Mouse (Mus musculus): ENCODE measurements around the gene Usp2. TPM values are rescaled to one million over a fixed set of nuclear protein-coding genes. Genes with fewer than 3 reads are reported as not detected.
A peak's percentile ranks its signal among the peaks of the same experiment; 100 is the strongest.

Usp2 gene
- polyA plus RNA-seq (2011; ENCODE audit: insufficient read length, low read depth, missing spikeins), result 6.5 and 6.6 TPM in 2 replicates

DNA sequence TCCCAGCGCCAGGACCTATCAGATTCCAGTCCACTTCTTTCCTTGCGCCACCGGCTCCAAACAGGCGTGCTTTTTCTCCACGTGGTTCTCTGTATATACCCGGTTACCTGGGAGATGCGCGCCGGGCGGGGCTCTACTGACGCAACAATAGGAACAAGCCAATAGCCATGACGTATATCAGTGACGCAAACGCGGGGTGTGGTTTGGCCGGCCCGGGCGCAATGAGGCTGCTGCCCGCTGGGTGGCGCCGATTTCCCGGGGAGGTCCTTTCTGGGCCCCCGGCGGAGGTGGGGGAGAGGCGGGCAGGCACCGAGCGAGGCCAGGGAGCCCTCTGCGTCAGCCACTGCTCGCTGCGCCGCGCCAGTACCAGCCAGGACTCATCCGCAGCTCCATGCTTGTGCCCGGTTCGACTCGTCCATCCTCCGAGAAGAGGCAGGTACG is at the start of gene Usp2:
TSS of gene Usp2 (plus strand) at position 237 of the 441 bp plus-strand sequence.
- Histone ChIP-seq H3K27ac (ENCODE audit: insufficient read depth, low read length) (no peak within 1 kb of the TSS), H3K4me1 (ENCODE audit: control insufficient read depth, insufficient read depth, low read length) (no peaks in the 10 kb centered on the region; the same call in 1 of the 2 replicates), H3K4me3 (ENCODE audit: insufficient read depth, low read length) (peak within 1 kb of the TSS; percentile 48)
- TF ChIP-seq CTCF (IDR thresholded peaks at IDR 0.05; ENCODE audit: borderline replicate concordance, insufficient read depth, low read length) (peak; percentile 58; the same call in 1 of the 2 replicates), POLR2A (IDR thresholded peaks at IDR 0.05; ENCODE audit: low read depth, low read length) (peak; percentile 63)

DNA sequence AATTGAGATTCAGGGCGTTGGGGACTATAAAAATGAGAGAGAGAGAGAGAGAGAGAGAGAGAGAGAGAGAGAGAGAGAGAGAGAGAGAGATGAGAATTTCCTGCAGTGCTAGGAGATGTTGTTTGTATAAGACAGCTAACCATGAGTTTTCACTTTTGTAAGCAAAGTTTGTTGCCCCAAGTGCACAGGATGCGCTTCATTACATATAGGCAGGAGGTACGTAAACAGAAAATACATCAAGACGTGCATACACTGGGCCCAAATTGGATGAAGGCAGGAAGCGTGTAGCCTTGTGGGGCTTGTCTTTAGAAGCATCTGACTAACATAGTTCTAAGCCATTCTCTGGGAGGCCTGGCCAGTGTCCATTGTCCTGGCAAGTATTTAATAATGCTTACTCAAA is 49.0 kb upstream of the Usp2 start:
- Histone ChIP-seq H3K4me3 (ENCODE audit: insufficient read depth, low read length) (no peak overlapping the region), H3K27ac (ENCODE audit: insufficient read depth, low read length) (no peak overlapping the region), H3K4me1 (ENCODE audit: control insufficient read depth, insufficient read depth, low read length) (no peaks in the 10 kb centered on the region)
- TF ChIP-seq POLR2A (IDR thresholded peaks at IDR 0.05; ENCODE audit: low read depth, low read length), result no peak
- no peak for TF ChIP-seq CTCF (IDR thresholded peaks at IDR 0.05; ENCODE audit: borderline replicate concordance, insufficient read depth, low read length)

DNA sequence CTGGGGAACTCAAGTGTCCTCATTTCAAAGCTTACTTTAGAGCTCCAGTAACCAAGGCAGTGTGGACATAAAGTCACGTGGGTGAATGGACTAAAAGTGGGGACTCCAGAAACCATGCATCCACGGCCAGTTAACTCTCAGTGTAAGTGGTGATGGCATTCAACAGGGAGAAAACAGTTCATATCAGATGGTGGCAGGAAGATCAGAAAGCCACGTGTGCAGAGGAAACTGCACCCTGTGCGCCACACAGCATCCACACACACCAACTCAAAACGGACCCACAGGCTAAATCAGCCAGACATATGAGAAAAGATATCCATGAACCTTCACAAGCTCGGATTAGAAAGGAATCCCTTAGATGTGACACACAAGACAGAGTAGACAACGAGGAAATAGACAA is 46.8 kb upstream of the Usp2 start:
- Histone ChIP-seq H3K27ac (ENCODE audit: insufficient read depth, low read length) (no peak overlapping the region), H3K4me1 (ENCODE audit: control insufficient read depth, insufficient read depth, low read length) (no peaks in the 10 kb centered on the region), H3K4me3 (ENCODE audit: insufficient read depth, low read length) (no peak overlapping the region)
- TF ChIP-seq POLR2A (IDR thresholded peaks at IDR 0.05; ENCODE audit: low read depth, low read length) (no peak), CTCF (IDR thresholded peaks at IDR 0.05; ENCODE audit: borderline replicate concordance, insufficient read depth, low read length) (no peak)

DNA sequence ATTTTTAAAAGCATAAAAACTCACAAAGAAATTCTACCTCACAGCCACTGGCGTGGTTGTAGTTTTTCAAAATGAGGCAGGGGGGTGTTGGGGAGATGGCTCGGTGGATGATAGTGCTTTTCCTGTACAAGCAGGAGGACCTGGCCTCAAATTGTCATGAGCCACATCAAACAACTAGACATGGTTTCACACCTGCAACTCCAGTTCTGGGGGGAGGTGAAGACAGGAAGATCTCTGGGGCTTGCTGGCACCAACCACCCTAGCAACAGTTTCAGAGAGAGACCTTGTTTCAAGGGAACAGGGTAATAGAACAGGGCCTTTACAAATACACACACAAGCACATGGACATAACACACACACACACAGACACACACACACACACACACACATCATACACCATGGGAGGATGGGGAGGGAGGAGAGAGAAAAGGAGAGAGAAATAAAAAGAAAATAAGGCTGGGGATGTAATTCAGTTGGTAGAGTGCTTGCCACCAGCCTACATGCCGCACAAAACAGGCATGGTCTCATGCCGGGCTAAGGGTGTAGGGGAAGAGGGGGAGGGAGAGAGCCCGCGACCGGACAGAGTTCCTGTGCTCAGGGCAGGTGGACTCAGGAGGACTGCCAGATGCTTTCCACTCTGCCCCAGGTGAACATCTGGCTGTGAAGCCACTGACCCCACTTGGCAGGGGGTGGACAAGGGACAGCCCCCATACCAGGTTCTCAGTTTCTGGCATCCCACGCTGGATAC is 44.5 kb upstream of the Usp2 start:
- Histone ChIP-seq H3K4me3 (ENCODE audit: insufficient read depth, low read length) (no peak overlapping the region), H3K27ac (ENCODE audit: insufficient read depth, low read length) (no peak overlapping the region), H3K4me1 (ENCODE audit: control insufficient read depth, insufficient read depth, low read length) (no peaks in the 10 kb centered on the region; the same call in 1 of the 2 replicates)
- TF ChIP-seq POLR2A (IDR thresholded peaks at IDR 0.05; ENCODE audit: low read depth, low read length) (no peak), CTCF (IDR thresholded peaks at IDR 0.05; ENCODE audit: borderline replicate concordance, insufficient read depth, low read length) (no peak)

DNA sequence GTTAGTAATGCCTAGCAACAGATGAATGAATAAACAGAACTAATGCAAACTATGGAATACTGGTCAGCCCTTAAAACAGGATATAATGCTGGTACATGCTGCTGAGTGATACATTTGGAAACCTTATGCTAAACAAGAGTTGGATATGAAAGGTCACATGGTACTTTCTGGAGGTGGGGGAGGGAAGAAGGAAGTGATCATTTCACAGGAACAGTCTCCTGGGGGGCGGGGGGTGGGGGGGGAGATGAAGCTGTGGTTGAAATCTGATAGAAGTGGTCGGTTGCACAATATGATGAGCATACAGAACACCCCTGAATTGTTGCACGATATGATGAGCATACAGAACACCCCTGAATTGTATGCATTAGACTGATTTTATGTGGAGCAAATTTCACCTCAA is 42.7 kb upstream of the Usp2 start:
- no peak overlapping the region for H3K4me3 ChIP-seq (ENCODE audit: insufficient read depth, low read length)
- H3K27ac ChIP-seq (ENCODE audit: insufficient read depth, low read length), result no peak overlapping the region
- peaks cover 2% of the 10 kb centered on the region; the same call in 1 of the 2 replicates for H3K4me1 ChIP-seq (ENCODE audit: control insufficient read depth, insufficient read depth, low read length)
- no peak for TF ChIP-seq CTCF (IDR thresholded peaks at IDR 0.05; ENCODE audit: borderline replicate concordance, insufficient read depth, low read length)
- no peak for TF ChIP-seq POLR2A (IDR thresholded peaks at IDR 0.05; ENCODE audit: low read depth, low read length)

DNA sequence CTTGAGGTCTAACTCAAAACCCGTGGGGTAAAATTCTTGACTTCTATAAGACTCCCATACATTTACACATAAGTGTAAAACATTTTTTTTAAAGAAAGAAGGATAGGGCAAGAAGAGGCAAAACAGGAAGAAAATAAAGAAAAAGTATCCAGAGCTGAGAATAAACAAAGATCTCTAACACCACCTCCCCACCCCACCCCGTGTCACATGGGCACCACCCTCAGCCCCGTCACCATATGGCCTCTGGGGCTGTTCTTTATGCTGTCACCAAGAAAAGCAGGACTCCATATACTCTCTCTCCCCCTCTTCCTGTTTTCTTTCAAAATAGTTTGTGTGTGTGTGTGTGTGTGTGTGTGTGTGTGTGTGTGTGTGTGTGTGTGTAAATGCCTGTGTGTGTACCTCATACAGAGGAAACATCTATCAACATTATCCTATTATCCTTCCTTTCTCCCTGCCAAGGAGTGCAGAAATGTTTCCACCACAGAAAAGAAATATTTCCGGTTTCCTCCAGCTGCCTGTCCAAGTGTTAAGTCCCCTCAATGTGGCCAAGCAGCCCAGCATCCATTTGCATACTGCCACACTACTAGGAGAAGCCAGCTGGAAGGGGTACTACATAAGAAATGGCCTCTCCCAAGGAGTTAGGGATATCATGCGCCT is 37.1 kb upstream of the Usp2 start:
- peak overlapping the region; percentile 68 for H3K27ac ChIP-seq (ENCODE audit: insufficient read depth, low read length)
- no peak overlapping the region for H3K4me3 ChIP-seq (ENCODE audit: insufficient read depth, low read length)
- TF ChIP-seq CTCF (IDR thresholded peaks at IDR 0.05; ENCODE audit: borderline replicate concordance, insufficient read depth, low read length) (no peak), POLR2A (IDR thresholded peaks at IDR 0.05; ENCODE audit: low read depth, low read length) (no peak)
- peaks cover 7% of the 10 kb centered on the region for H3K4me1 ChIP-seq (ENCODE audit: control insufficient read depth, insufficient read depth, low read length)

DNA sequence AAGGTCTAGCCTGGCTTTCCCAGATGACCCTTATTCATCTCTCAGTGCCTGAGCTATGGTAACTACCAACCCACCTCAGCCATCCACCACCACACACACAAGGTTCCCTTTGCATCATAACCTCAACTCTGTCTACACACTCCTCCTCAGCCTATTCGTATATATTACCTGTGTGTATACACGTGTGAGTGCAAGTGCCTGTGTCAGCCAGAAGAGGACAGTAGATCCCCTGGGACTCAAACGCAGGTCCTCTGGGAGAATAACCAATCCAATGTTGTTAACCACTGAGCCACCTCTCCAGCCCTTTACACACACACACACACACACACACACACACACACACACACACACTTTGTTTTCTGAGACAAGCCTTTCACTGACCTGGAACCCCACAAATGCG is 36.2 kb upstream of the Usp2 start:
- H3K4me1 ChIP-seq (ENCODE audit: control insufficient read depth, insufficient read depth, low read length), result peaks cover 7% of the 10 kb centered on the region
- H3K4me3 ChIP-seq (ENCODE audit: insufficient read depth, low read length), result no peak overlapping the region
- TF ChIP-seq POLR2A (IDR thresholded peaks at IDR 0.05; ENCODE audit: low read depth, low read length) (no peak), CTCF (IDR thresholded peaks at IDR 0.05; ENCODE audit: borderline replicate concordance, insufficient read depth, low read length) (no peak)
- peak overlapping the region; percentile 68 for H3K27ac ChIP-seq (ENCODE audit: insufficient read depth, low read length)

DNA sequence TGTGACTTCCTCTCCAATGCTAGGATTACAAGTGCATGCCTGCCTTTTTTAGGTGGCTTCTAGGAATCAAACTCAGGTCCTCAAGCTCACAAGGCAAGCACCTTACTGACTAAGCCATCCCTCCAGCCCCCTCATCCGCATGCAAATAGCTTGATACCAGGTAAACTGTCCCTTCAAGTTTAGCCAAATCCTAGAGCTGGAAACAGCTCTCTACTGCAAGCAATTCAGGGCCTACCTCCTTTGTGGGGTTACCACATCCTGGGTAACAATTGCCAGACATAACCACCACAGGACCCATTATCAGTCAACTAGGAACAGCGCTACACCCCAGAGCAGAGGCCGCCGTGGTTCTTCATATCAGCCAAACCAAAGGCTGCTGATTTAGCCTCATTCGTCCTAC is 35.7 kb upstream of the Usp2 start:
- TF ChIP-seq CTCF (IDR thresholded peaks at IDR 0.05; ENCODE audit: borderline replicate concordance, insufficient read depth, low read length) (no peak), POLR2A (IDR thresholded peaks at IDR 0.05; ENCODE audit: low read depth, low read length) (no peak)
- H3K27ac ChIP-seq (ENCODE audit: insufficient read depth, low read length), result no peak overlapping the region
- H3K4me3 ChIP-seq (ENCODE audit: insufficient read depth, low read length), result no peak overlapping the region

DNA sequence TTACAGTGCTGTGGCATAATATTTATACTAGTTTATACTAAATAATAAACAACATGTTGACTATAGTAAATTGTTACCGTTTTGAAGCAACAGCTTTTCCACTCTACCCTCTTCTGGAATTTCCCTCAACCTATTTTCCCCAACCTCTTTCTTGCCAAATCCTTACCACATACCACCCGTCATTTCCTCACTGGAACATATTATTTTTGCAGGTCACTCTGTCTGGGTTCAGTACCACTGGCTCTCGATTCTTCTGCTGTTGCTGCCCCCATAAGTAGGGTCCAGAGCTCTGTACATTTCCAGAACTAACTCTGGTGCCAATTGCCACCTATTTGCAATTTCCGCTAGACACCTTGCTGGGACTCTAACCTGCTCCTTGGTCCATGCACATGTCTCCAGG is 34.9 kb upstream of the Usp2 start:
- H3K4me3 ChIP-seq (ENCODE audit: insufficient read depth, low read length), result no peak overlapping the region
- H3K27ac ChIP-seq (ENCODE audit: insufficient read depth, low read length), result no peak overlapping the region
- TF ChIP-seq CTCF (IDR thresholded peaks at IDR 0.05; ENCODE audit: borderline replicate concordance, insufficient read depth, low read length) (no peak), POLR2A (IDR thresholded peaks at IDR 0.05; ENCODE audit: low read depth, low read length) (no peak)
- peaks cover 7% of the 10 kb centered on the region for H3K4me1 ChIP-seq (ENCODE audit: control insufficient read depth, insufficient read depth, low read length)

More for the DNA sequence above, 35.7 kb upstream of the Usp2 start:
- H3K4me1 ChIP-seq (ENCODE audit: control insufficient read depth, insufficient read depth, low read length), result peaks cover 7% of the 10 kb centered on the region

DNA sequence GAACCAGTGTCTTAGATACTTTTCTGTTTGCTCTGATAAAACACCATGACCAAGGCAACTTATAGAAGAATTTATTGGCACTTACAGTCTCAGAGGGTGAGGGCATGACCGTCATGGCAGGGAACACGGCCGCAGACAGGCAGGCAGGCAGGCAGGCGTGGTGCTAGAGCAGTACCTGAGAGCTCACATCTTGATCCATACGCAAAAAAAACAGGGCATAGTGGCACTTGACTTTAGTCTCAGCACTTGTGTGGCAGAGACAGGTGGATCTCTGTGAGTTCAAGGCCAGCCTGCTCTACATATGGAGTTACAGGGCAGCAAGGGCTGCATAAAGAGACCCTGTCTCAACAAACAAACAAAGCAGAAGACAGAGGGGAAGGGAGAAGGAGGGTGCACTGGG is 33.5 kb upstream of the Usp2 start:
- H3K4me1 ChIP-seq (ENCODE audit: control insufficient read depth, insufficient read depth, low read length), result peaks cover 7% of the 10 kb centered on the region
- H3K27ac ChIP-seq (ENCODE audit: insufficient read depth, low read length), result no peak overlapping the region
- TF ChIP-seq CTCF (IDR thresholded peaks at IDR 0.05; ENCODE audit: borderline replicate concordance, insufficient read depth, low read length), result no peak
- no peak overlapping the region for H3K4me3 ChIP-seq (ENCODE audit: insufficient read depth, low read length)
